Mouse (Mus musculus) bone marrow, adult 2 months (tissue): ENCODE data around the gene Cdk5rap2. TPM values are rescaled to one million over a fixed set of nuclear protein-coding genes. Genes with fewer than 3 reads are reported as not detected.

Source experiments
- H3K27ac ChIP-seq: fragments of 200-500 bp; 2 replicates; pipeline ENCODE4 v1.5.1; 2012; ENCODE audit warnings: low read depth, mild to moderate bottlenecking, control low read depth, inconsistent platforms, low read length; ENCODE audit not compliant: control insufficient read depth, poor library complexity, insufficient read depth
- H3K4me1 ChIP-seq: fragments of 200-500 bp; 2 replicates; pipeline ENCODE4 v1.6.1; 2011; ENCODE audit warnings: low read length; ENCODE audit not compliant: control insufficient read depth, insufficient read depth
- H3K4me3 ChIP-seq: fragments of 200-500 bp; replicated peaks from 2 replicates; pipeline ENCODE3; 2011; ENCODE audit warnings: mild to moderate bottlenecking, low read depth, low read length, control low read depth; ENCODE audit not compliant: control insufficient read depth
- CTCF ChIP-seq: fragments of 200-500 bp; IDR thresholded peaks from 2 replicates; pipeline ENCODE4 v1.5.1; 2011; ENCODE audit warnings: low read length, control low read depth; ENCODE audit not compliant: control insufficient read depth, insufficient read depth
- POLR2A ChIP-seq: fragments of 200-500 bp; IDR thresholded peaks from 2 replicates; pipeline ENCODE4 v1.6.1; 2011; ENCODE audit warnings: low read depth, mild to moderate bottlenecking, control low read depth, low read length, borderline replicate concordance; ENCODE audit not compliant: control insufficient read depth
- WGBS: fragments of 180-500 bp; shearing (Covaris S2); methylation state at CpG from one replicate; pipeline ENCODE4 v1.1.7; 2018; 5-methylcytosine and 5-hydroxymethylcytosine counted together
- polyA plus RNA-seq: library from polyadenylated mRNA; stranded (reverse); fragments of >200 nt; gene quantifications from 2 replicates; pipeline ENCODE4 v1.2.4, GENCODE M21; 2011; ENCODE audit warnings: low replicate concordance; ENCODE audit not compliant: missing spikeins, insufficient read depth, insufficient read length

The Cdk5rap2 gene
- polyA plus RNA-seq, 1 experiment: 13.3 TPM

DNA sequence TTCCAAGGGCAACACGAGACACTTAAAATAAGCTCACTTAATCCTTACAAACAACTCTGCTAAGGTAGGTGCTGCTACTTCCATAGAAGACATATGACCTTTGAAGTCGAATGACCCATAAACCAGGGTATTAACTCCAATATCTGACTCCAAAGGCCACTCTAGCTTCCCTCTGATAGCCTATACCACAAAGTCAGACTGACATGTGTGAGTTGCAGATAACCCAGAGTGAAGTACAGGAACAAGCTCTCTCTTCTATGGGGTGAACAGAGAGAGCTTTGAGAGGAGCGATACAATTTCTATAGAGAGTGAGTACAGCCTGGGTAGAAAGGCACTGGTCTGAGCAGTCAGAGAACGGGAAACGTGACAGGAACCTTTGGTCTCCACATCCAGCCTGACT is 148.9 kb downstream of the Cdk5rap2 start:
- TF ChIP-seq POLR2A (no peak), CTCF (no peak)
- no peaks in the 10 kb centered on the region for H3K4me1 ChIP-seq
- H3K27ac ChIP-seq: no peak overlapping the region
- WGBS: 68% methylated on average over 5 of the region's 5 CpGs
- H3K4me3 ChIP-seq: no peak overlapping the region

DNA sequence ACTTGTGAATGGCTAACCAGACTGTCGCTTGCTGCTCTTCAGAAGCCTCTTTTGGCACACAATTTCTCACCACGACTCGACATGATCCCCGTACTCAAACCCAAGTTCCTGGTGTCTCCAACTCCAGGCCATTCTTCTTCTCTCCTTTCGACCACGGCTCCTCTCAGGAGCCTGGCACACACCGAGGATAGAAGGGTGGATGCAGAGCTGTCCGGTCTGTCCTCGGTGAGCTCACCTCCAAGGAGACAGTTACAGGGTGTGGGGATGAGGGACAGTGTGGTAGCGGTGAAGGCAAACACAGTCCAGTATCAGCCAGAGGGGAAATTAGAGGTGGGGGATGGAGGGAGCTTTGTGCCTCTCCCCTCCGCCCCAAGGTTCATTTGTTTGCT is 149.8 kb downstream of the Cdk5rap2 start:
- WGBS: 90% methylated on average over 11 of the region's 11 CpGs
- TF ChIP-seq CTCF (no peak), POLR2A (no peak)
- H3K27ac ChIP-seq: no peak overlapping the region
- H3K4me3 ChIP-seq: no peak overlapping the region
- no peaks in the 10 kb centered on the region for H3K4me1 ChIP-seq

DNA sequence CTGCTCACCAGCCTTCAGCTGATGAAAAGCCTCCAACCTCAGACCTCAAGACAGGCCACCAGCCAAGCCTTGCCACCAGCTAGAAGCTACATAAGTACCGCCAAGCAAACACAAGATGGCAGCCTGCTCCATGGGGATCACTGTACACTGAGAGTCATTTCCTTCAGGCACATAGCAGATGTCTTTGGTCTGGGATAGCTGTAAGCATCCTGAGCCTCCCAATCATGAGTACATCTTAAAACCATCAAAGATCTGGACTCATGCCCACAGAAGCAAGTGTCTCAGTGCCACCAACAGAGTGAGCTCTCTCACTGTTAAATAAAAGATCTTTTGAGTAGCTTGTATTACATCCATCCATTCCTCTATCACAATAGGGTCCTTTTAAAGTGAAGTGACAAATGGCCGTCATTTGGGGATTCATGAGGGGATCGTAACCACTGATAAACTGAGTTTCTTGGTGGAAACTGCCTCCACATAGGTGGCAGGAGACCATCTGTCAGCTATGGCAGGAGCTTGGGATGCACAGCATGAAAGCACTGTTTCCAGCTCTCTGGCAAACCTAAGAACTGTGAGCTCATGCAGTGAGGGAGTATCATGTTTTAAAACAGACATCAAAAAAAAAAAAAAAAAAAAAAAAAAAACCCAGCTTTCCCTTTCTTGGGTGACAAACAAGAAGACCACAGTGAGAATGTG is 150.4 kb downstream of the Cdk5rap2 start:
- H3K4me3 ChIP-seq: no peak overlapping the region
- WGBS: 92% methylated on average over 3 of the region's 3 CpGs
- TF ChIP-seq CTCF (no peak), POLR2A (no peak)
- H3K4me1 ChIP-seq: no peaks in the 10 kb centered on the region
- no peak overlapping the region for H3K27ac ChIP-seq

- H3K4me3 ChIP-seq: no peak overlapping the region
- H3K27ac ChIP-seq: no peak overlapping the region
- 83% methylated on average over 9 of the region's 9 CpGs for WGBS
- TF ChIP-seq CTCF (no peak), POLR2A (no peak)
- no peaks in the 10 kb centered on the region for H3K4me1 ChIP-seq
Observed at GRCm38 (mm10) chr4:70258826-70259225, 151.4 kb downstream of the Cdk5rap2 start.

DNA sequence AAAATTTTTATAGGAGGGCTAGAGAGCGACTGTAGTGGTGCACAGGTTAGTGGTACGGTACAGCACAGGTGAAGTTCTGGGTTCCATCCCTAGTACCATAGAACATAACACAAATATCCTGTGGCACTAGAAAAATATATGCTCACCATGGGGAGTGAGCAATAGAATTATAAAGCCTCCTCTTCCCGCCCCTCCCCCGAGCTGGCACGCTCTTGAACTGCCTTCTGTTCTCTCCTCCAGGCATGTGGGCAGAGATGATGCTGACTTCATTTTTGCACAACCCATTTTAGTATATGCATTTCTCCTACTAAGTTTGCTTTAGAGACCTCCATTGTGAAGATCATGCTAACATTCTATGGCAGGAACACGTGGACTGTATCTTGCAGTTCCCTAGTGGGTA is 152.0 kb downstream of the Cdk5rap2 start:
- Histone ChIP-seq H3K27ac (no peak overlapping the region), H3K4me3 (no peak overlapping the region), H3K4me1 (no peaks in the 10 kb centered on the region)
- TF ChIP-seq POLR2A: no peak
- no peak for TF ChIP-seq CTCF
- 89% methylated on average over 6 of the region's 6 CpGs for WGBS

DNA sequence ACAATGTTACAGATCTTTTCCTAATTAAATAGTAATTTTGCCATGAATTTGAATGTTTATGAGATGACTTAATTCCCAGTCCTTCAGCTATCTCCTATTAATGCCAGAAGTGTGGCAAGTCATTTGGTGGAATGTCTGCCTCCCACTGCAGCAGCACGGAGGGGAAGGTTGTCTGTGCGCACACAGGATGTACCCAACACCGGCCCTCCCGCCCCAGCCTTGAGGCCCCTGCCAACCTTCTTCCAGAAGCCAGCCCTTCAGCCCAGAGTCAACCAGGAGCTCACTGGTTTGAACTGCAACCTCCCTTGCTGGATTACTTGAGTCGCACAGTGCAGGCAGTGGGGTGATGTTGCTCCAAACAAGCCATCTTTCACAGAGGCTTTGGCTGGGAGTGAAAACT is 158.5 kb downstream of the Cdk5rap2 start:
- H3K27ac ChIP-seq: no peak overlapping the region
- TF ChIP-seq CTCF: no peak
- TF ChIP-seq POLR2A: no peak
- no peak overlapping the region for H3K4me3 ChIP-seq
- 94% methylated on average over 5 of the region's 5 CpGs for WGBS
- no peaks in the 10 kb centered on the region for H3K4me1 ChIP-seq

- no peak overlapping the region for H3K4me3 ChIP-seq
- WGBS: 87% methylated on average over 6 of the region's 6 CpGs
- TF ChIP-seq POLR2A (no peak), CTCF (no peak)
- no peaks in the 10 kb centered on the region for H3K4me1 ChIP-seq
- H3K27ac ChIP-seq: no peak overlapping the region
Observed at GRCm38 (mm10) chr4:70245706-70246105, 164.5 kb downstream of the Cdk5rap2 start.

DNA sequence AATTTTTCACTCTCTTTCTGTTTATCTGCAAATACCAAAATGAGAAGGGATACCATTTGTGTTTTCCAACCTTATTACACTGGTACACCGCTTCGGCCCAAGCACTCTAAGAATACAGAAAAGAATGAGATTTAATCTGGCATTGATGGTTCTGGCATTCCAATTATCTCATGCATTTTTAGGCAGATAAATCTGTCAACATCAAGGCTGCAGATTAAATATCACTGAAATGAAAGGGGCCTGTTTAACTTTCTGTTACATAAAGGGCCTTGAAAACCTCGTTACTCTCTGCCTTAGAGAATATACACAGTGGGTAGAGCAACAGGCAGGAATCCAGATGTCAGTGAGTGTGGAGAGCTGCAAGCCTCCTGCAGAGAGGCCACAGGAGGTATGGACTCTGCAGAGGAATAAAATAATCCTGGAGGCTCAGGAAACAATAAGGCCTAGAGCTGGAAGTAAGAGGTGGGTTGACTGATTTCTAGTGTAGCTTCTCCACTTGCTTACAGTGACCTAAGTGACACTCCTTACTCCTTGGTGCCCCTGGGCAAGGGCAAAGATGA is 166.6 kb downstream of the Cdk5rap2 start:
- no peak overlapping the region for H3K4me3 ChIP-seq
- TF ChIP-seq CTCF (no peak), POLR2A (no peak)
- 91% methylated on average over 3 of the region's 3 CpGs for WGBS
- no peak overlapping the region for H3K27ac ChIP-seq
- H3K4me1 ChIP-seq: no peaks in the 10 kb centered on the region
